Mouse (Mus musculus): ENCODE measurements around the gene Zfp446. TPM values are rescaled to one million over a fixed set of nuclear protein-coding genes. Genes with fewer than 3 reads are reported as not detected.

Gene Zfp446
- total RNA-seq (2023) = 1 to 10 TPM; 1.7 to 1.9 TPM

GRCm38 (mm10) chr7:12977682-12978389 is at the start of gene Zfp446:
Gene Zfp446, plus strand, starts transcription at chr7:12977848.

DNA sequence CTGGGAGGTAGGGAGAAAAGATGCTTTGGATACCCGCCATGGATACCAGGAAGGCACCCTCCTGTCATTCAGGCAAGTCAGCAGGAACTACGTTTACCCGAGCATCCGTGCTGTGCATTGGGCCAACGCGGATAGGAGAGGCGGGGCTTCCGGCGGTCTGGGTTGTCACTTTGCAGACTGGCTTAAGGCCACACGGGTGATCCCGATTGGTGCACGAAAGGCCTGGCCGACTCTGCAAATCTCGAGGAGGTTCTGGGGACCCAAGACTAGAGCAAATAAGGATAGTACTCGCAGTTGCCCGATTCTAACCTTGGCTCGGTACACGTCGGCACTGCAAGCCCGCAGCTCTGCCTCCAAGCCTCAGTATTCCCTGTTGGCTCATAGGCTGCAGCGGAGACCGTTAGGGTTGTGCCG is 12.0 kb upstream of the Zfp446 start, which contains the start of gene Zfp324:
Gene Zfp324, plus strand, starts transcription at position 161 of the 414 bp plus-strand sequence.

DNA sequence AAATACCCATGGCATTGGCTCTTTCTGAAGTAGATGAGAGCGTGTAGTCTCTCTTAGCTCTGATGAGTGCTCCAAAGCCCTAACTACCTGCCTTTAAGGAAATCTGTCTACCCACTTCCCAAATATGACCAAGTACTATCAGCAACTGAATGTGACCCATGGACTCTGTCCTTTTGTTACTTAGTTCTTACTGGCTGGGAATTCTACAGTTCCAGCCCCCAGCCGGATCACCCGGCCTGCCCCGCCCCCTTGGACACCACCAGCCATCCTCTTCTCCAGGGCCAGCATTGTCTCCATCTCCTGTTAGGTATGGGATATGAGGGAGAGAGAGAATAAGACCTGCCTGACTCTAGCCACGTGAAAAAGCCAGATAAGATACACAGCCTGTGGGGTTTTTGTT is 20.4 kb downstream of the Zfp446 start, which contains the start of gene Slc27a5:
Gene Slc27a5, minus strand, starts transcription at position 140 of the 400 bp plus-strand sequence.

GRCm38 (mm10) chr7:12998851-12999250 is 21.2 kb downstream of the Zfp446 start, which contains the start of gene Trim28:
Gene Trim28, plus strand, starts transcription at chr7:12999114.

DNA sequence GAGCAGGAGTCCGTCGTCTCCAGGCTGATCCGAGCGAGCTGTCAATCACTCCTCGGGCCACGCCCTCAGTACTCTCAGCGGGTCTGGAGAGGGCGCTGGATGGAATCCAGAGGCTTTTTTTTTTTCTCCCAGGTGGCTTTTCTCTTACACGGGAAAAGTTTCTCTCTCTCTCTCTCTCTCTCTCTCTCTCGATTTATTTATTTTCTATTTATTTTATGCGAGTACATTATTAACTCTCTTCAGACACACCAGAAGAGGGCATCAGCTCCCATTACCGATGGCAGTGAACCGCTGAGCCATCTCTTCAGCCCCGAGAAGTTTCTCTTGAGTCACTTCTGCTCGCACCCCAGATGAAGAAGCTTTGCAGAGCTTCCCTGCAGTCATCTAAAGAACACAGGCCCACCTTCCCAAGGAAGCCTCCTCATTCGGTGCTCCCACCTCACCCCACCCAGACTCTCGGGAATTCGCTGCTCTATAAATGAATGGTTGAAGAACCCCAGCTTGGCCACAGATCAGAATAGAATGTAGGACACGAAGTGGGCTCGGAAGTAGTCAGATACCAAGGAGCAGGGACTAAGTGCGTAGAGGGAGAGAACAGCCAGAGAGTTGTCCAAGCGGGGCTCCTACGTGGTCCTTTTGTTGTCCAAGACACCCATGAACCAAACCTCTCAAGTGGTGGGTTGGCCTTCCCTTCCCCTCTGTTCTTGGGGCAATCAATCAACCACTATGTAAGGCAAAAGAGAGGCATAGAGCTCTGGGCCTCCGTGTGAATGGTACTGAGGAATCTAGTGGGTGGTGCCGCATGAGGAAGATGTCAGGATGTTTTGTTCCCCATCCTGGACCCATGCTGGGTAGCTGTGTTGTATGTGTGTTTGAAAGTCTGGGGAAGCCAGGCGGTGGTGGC is 32.6 kb downstream of the Zfp446 start, which contains the start of gene Zbtb45:
Gene Zbtb45, minus strand, starts transcription at position 30 of the 904 bp plus-strand sequence.

DNA sequence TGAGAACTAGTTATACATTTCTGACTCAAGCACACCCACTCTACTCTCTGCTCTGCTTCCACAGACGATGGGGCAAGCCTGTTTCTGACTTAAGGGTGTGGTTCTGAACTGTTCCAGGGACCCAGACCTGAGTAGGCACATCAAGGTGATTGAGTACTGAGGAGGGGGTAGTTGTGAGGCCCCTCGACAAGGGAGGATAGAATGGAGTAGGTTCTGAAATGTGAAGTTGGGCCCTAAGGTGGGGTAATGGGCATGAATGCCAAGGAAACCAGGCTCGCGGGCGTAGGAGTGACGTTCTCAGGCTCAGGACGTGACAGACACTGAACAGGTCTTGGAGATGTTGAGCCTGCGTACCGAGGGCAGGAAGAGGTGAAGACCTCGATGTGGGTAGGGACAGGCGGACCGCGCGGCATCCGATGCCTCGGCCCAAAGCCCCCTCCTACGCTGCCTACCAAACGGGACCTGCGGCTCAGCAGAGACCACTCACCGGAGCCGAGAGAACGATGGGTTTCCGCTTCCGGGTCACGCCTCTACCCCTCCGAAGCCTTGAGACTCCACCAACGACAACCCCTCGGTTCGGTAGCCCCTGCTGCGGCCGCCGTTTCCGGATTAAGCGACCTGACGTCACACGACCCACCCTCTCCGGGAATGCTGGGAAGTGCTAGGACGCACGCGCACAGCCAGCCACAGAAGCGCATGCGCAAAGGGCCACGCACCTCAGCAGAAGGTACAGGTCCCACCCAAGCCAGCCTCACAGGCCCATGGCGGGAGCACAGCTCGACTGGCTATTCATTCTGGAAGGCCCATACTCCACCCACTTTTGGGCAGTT is 56.7 kb downstream of the Zfp446 start, which contains the start of gene Chmp2a:
Gene Chmp2a, minus strand, starts transcription at position 660 of the 830 bp plus-strand sequence.

Other genes starting within 250 kb of the Zfp446 start
- not detected for gene Vmn2r56, start 242.8 kb upstream of the Zfp446 start, total RNA-seq (2023)
- gene Zscan18, start 174.2 kb upstream of the Zfp446 start, total RNA-seq (2023) = 1 to 10 TPM; 2.6 to 3.1 TPM
- gene Zfp329, start 159.0 kb upstream of the Zfp446 start, total RNA-seq (2023) = 1 to 10 TPM; 2.5 to 2.7 TPM
- 10 to 100 TPM; 29.5 to 30.2 TPM for gene Zfp110, start 143.1 kb upstream of the Zfp446 start, total RNA-seq (2023)
- gene Zfp128, start 96.7 kb upstream of the Zfp446 start, total RNA-seq (2023) = 1 to 10 TPM; 1.5 to 1.8 TPM
- 1 to 10 TPM; 5.1 to 6.0 TPM for gene Zscan22, start 80.0 kb upstream of the Zfp446 start, total RNA-seq (2023)
- 100 to 1,000 TPM; 728 to 811 TPM for gene Rps5, start 55.6 kb upstream of the Zfp446 start, total RNA-seq (2023)
- under 1 TPM; 0.18 to 0.38 TPM for gene Rnf225, start 50.4 kb upstream of the Zfp446 start, total RNA-seq (2023)
- gene Zfp324, start 12.0 kb upstream of the Zfp446 start, total RNA-seq (2023) = 1 to 10 TPM; 2.2 to 3.3 TPM
- not detected for gene Slc27a5, start 20.3 kb downstream of the Zfp446 start, total RNA-seq (2023)
- 100 to 1,000 TPM; 149 to 185 TPM for gene Trim28, start 21.3 kb downstream of the Zfp446 start, total RNA-seq (2023)
- gene Zbtb45, start 32.2 kb downstream of the Zfp446 start, total RNA-seq (2023) = 10 to 100 TPM; 11.2 to 12.6 TPM
- gene Chmp2a, start 57.0 kb downstream of the Zfp446 start, total RNA-seq (2023) = 100 to 1,000 TPM; 160 to 170 TPM
- gene Ube2m, start 60.4 kb downstream of the Zfp446 start, total RNA-seq (2023) = 10 to 100 TPM; 90.7 to 95.5 TPM
- gene Mzf1, start 76.9 kb downstream of the Zfp446 start, total RNA-seq (2023) = 1 to 10 TPM in 1 of 2 experiments, under 1 TPM in 1; 0.64 to 1.4 TPM
- not detected for gene Vmn1r85, start 117.3 kb downstream of the Zfp446 start, total RNA-seq (2023)
- not detected for gene Vmn1r86, start 142.1 kb downstream of the Zfp446 start, total RNA-seq (2023)
- not detected for gene Vmn1r87, start 162.3 kb downstream of the Zfp446 start, total RNA-seq (2023)
- gene Vmn1r88, start 181.7 kb downstream of the Zfp446 start, total RNA-seq (2023) = under 1 TPM in 1 of 2 experiments, not detected in 1; 0.07 TPM
- not detected for gene Vmn1r89, start 235.2 kb downstream of the Zfp446 start, total RNA-seq (2023)

All from neutrophil, adult 59 days (primary cell).